Mouse (Mus musculus): ENCODE measurements around the gene Mapk3. TPM values are rescaled to one million over a fixed set of nuclear protein-coding genes. Genes with fewer than 3 reads are reported as not detected.

Gene Mapk3
- polyA plus RNA-seq, 1 experiment from 2014 or later: 105 TPM

- no peak overlapping the region for H3K4me2 ChIP-seq (replicated peaks; ENCODE audit: low read depth, low read length)
- H3K27ac ChIP-seq (ENCODE audit: low read length): no peak overlapping the region
- no peaks in the 10 kb centered on the region for H3K27me3 ChIP-seq (ENCODE audit: control insufficient read depth, insufficient read depth, low read length)
- H3K4me1 ChIP-seq (ENCODE audit: control insufficient read depth, insufficient read depth, low read length): peaks cover 19% of the 10 kb centered on the region
- H3K9me3 ChIP-seq (ENCODE audit: control insufficient read depth, low read depth, low read length): no peaks in the 10 kb centered on the region
- no peak overlapping the region for H3K9ac ChIP-seq (replicated peaks; ENCODE audit: low read depth, low read length)
- 78% methylated on average over 13 of the region's 13 CpGs for WGBS
- no peak overlapping the region for H3K4me3 ChIP-seq (ENCODE audit: low read depth, low read length)
- H3K36me3 ChIP-seq (ENCODE audit: control insufficient read depth, insufficient read depth, low read length): peaks cover 40% of the 10 kb centered on the region
- no peak for ATAC-seq (ENCODE audit: insufficient number of reproducible peaks, insufficient read depth, low FRiP score, low read depth)
These were observed 23.3 kb downstream of the Mapk3 start for GRCm38 (mm10) chr7:126782693-126783092.

GRCm38 (mm10) chr7:126784469-126784868, 25.1 kb downstream of the Mapk3 start:
- Histone ChIP-seq H3K4me1 (ENCODE audit: control insufficient read depth, insufficient read depth, low read length) (peaks cover 18% of the 10 kb centered on the region), H3K9me3 (ENCODE audit: control insufficient read depth, low read depth, low read length) (no peaks in the 10 kb centered on the region), H3K27me3 (ENCODE audit: control insufficient read depth, insufficient read depth, low read length) (no peaks in the 10 kb centered on the region), H3K27ac (ENCODE audit: low read length) (no peak overlapping the region), H3K9ac (replicated peaks; ENCODE audit: low read depth, low read length) (no peak overlapping the region), H3K36me3 (ENCODE audit: control insufficient read depth, insufficient read depth, low read length) (peaks cover 53% of the 10 kb centered on the region), H3K4me3 (ENCODE audit: low read depth, low read length) (no peak overlapping the region), H3K4me2 (replicated peaks; ENCODE audit: low read depth, low read length) (no peak overlapping the region)
- ATAC-seq (ENCODE audit: insufficient number of reproducible peaks, insufficient read depth, low FRiP score, low read depth): no peak
- 75% methylated on average over 7 of the region's 7 CpGs for WGBS

- WGBS: 57% methylated on average over 4 of the region's 4 CpGs
- Histone ChIP-seq H3K9me3 (ENCODE audit: control insufficient read depth, low read depth, low read length) (no peaks in the 10 kb centered on the region), H3K27ac (ENCODE audit: low read length) (no peak overlapping the region), H3K4me3 (ENCODE audit: low read depth, low read length) (no peak overlapping the region), H3K36me3 (ENCODE audit: control insufficient read depth, insufficient read depth, low read length) (peaks cover 58% of the 10 kb centered on the region), H3K9ac (replicated peaks; ENCODE audit: low read depth, low read length) (no peak overlapping the region), H3K4me2 (replicated peaks; ENCODE audit: low read depth, low read length) (no peak overlapping the region), H3K4me1 (ENCODE audit: control insufficient read depth, insufficient read depth, low read length) (peaks cover 13% of the 10 kb centered on the region), H3K27me3 (ENCODE audit: control insufficient read depth, insufficient read depth, low read length) (no peaks in the 10 kb centered on the region)
- no peak for ATAC-seq (ENCODE audit: insufficient number of reproducible peaks, insufficient read depth, low FRiP score, low read depth)
These were observed 25.7 kb downstream of the Mapk3 start for GRCm38 (mm10) chr7:126785056-126785455.

GRCm38 (mm10) chr7:126786142-126786541, 26.7 kb downstream of the Mapk3 start:
- WGBS: 88% methylated on average over 14 of the region's 14 CpGs

GRCm38 (mm10) chr7:126789141-126789540, 29.7 kb downstream of the Mapk3 start:
- Histone ChIP-seq H3K4me2 (replicated peaks; ENCODE audit: low read depth, low read length) (no peak overlapping the region), H3K9ac (replicated peaks; ENCODE audit: low read depth, low read length) (no peak overlapping the region), H3K27me3 (ENCODE audit: control insufficient read depth, insufficient read depth, low read length) (no peaks in the 10 kb centered on the region), H3K27ac (ENCODE audit: low read length) (no peak overlapping the region), H3K36me3 (ENCODE audit: control insufficient read depth, insufficient read depth, low read length) (peaks cover 57% of the 10 kb centered on the region), H3K4me1 (ENCODE audit: control insufficient read depth, insufficient read depth, low read length) (peaks cover 10% of the 10 kb centered on the region; the same call in 1 of the 2 replicates), H3K4me3 (ENCODE audit: low read depth, low read length) (no peak overlapping the region), H3K9me3 (ENCODE audit: control insufficient read depth, low read depth, low read length) (no peaks in the 10 kb centered on the region)
- 89% methylated on average over 4 of the region's 4 CpGs for WGBS
- ATAC-seq (ENCODE audit: insufficient number of reproducible peaks, insufficient read depth, low FRiP score, low read depth): no peak

More at GRCm38 (mm10) chr7:126786142-126786541, 26.7 kb downstream of the Mapk3 start:
- no peak overlapping the region for H3K9ac ChIP-seq (replicated peaks; ENCODE audit: low read depth, low read length)
- no peaks in the 10 kb centered on the region for H3K27me3 ChIP-seq (ENCODE audit: control insufficient read depth, insufficient read depth, low read length)
- H3K4me3 ChIP-seq (ENCODE audit: low read depth, low read length): no peak overlapping the region
- no peak overlapping the region for H3K27ac ChIP-seq (ENCODE audit: low read length)
- no peak overlapping the region for H3K4me2 ChIP-seq (replicated peaks; ENCODE audit: low read depth, low read length)
- peaks cover 12% of the 10 kb centered on the region; the same call in 1 of the 2 replicates for H3K4me1 ChIP-seq (ENCODE audit: control insufficient read depth, insufficient read depth, low read length)
- no peak for ATAC-seq (ENCODE audit: insufficient number of reproducible peaks, insufficient read depth, low FRiP score, low read depth)
- peaks cover 58% of the 10 kb centered on the region for H3K36me3 ChIP-seq (ENCODE audit: control insufficient read depth, insufficient read depth, low read length)
- no peaks in the 10 kb centered on the region for H3K9me3 ChIP-seq (ENCODE audit: control insufficient read depth, low read depth, low read length)

- Histone ChIP-seq H3K36me3 (ENCODE audit: control insufficient read depth, insufficient read depth, low read length) (peaks cover 58% of the 10 kb centered on the region), H3K4me2 (replicated peaks; ENCODE audit: low read depth, low read length) (peak within 1 kb of the TSS; percentile 66), H3K27ac (ENCODE audit: low read length) (peak within 1 kb of the TSS; percentile 96), H3K9ac (replicated peaks; ENCODE audit: low read depth, low read length) (peak within 1 kb of the TSS; percentile 93), H3K4me1 (ENCODE audit: control insufficient read depth, insufficient read depth, low read length) (peaks cover 14% of the 10 kb centered on the region; the same call in 1 of the 2 replicates), H3K27me3 (ENCODE audit: control insufficient read depth, insufficient read depth, low read length) (no peaks in the 10 kb centered on the region), H3K9me3 (ENCODE audit: control insufficient read depth, low read depth, low read length) (no peaks in the 10 kb centered on the region), H3K4me3 (ENCODE audit: low read depth, low read length) (peak within 1 kb of the TSS; percentile 90)
- ATAC-seq (ENCODE audit: insufficient number of reproducible peaks, insufficient read depth, low FRiP score, low read depth): peak; percentile 95
- WGBS: under 1% methylated on average over 79 of the region's 83 CpGs
These were observed 32.7 kb downstream of the Mapk3 start, which contains the start of gene Ppp4c for GRCm38 (mm10) chr7:126791851-126792720. TSS of gene Ppp4c (minus strand) at chr7:126792496.

- H3K4me2 ChIP-seq (replicated peaks; ENCODE audit: low read depth, low read length): peak overlapping the region; percentile 66
- no peak for ATAC-seq (ENCODE audit: insufficient number of reproducible peaks, insufficient read depth, low FRiP score, low read depth)
- H3K4me3 ChIP-seq (ENCODE audit: low read depth, low read length): peak overlapping the region; percentile 90
- H3K27me3 ChIP-seq (ENCODE audit: control insufficient read depth, insufficient read depth, low read length): no peaks in the 10 kb centered on the region
- 22% methylated on average over 11 of the region's 11 CpGs for WGBS
- H3K9me3 ChIP-seq (ENCODE audit: control insufficient read depth, low read depth, low read length): no peaks in the 10 kb centered on the region
- H3K36me3 ChIP-seq (ENCODE audit: control insufficient read depth, insufficient read depth, low read length): peaks cover 54% of the 10 kb centered on the region
- peak overlapping the region; percentile 28; the same call in 1 of the 2 replicates for H3K9ac ChIP-seq (replicated peaks; ENCODE audit: low read depth, low read length)
- H3K4me1 ChIP-seq (ENCODE audit: control insufficient read depth, insufficient read depth, low read length): peaks cover 22% of the 10 kb centered on the region
- H3K27ac ChIP-seq (ENCODE audit: low read length): peak overlapping the region; percentile 96
These were observed 33.5 kb downstream of the Mapk3 start for GRCm38 (mm10) chr7:126792721-126793443.

GRCm38 (mm10) chr7:126793456-126794270, 34.3 kb downstream of the Mapk3 start:
- no peaks in the 10 kb centered on the region for H3K9me3 ChIP-seq (ENCODE audit: control insufficient read depth, low read depth, low read length)

More at GRCm38 (mm10) chr7:126793456-126794270, 34.3 kb downstream of the Mapk3 start:
- WGBS: 81% methylated on average over 4 of the region's 4 CpGs
- no peak for ATAC-seq (ENCODE audit: insufficient number of reproducible peaks, insufficient read depth, low FRiP score, low read depth)
- Histone ChIP-seq H3K4me3 (ENCODE audit: low read depth, low read length) (no peak overlapping the region), H3K4me2 (replicated peaks; ENCODE audit: low read depth, low read length) (no peak overlapping the region), H3K36me3 (ENCODE audit: control insufficient read depth, insufficient read depth, low read length) (peaks cover 46% of the 10 kb centered on the region), H3K9ac (replicated peaks; ENCODE audit: low read depth, low read length) (no peak overlapping the region), H3K27me3 (ENCODE audit: control insufficient read depth, insufficient read depth, low read length) (no peaks in the 10 kb centered on the region), H3K27ac (ENCODE audit: low read length) (no peak overlapping the region), H3K4me1 (ENCODE audit: control insufficient read depth, insufficient read depth, low read length) (peaks cover 22% of the 10 kb centered on the region)

All from stomach, embryonic 14.5 days (tissue).